Mouse (Mus musculus) kidney, adult 11 months (tissue): ENCODE measurements around the gene Samd4b.

Experiments
- DNase-seq: peaks from one replicate; pipeline ENCODE4 v3.0.0; 2022

Samd4b gene

DNA sequence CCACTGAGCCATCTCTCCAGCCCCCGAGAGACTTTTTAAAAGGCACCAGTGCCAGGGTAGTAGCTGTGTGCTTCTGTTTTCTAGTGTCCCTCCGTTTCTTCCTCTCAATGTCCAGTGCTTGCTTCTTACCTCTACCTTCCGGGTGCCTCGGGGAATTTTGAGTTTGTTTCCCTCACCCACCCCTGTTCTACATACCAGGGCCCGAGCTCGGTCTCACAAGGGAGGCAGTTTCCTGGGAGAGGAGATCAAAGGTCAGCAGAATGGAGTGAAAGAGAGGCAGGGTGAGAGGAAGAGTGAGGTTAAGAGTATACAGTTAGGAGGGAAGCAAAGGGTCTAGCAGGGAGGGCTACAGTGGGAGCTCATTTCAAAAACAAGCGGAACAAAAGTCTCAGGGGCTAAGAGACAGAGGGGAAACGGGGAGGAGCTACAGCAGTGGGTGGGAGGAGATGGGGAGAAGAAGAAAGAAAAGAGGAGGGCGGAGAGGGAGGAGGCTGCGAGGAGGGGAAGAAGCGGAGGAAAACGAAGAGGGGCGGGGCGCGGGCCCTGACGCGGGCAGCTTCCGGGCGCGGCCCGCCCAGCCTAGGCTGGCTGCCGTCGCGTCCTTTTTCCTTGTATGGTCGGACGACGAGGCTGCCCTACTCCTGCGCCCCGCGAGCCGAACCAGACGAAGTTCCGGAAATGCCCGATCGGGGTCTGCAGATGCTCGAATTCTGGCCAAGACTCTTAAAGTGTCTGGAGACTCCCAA lies 222.6 kb downstream of the Samd4b start:
- peak; percentile 92 for DNase-seq

DNA sequence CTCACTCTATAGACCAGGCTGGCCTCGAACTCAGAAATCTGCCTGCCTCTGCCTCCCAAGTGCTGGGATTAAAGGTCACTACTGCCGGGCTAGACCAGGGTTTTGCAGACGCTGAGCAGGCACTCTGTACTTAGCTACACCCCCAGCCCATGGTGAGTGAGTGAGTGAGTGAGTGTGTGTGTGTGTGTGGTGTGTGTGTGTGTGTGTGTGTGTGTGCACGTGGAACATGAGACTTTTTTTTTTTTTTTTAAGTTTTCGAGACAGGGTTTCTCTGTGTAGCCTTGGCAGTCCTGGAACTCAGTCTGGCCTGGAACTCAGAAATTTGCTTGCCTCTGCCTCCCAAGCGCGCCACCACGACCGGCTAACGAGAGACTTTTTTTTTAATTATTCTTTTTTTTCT lies 223.3 kb downstream of the Samd4b start:
- no peak for DNase-seq

GRCm38 (mm10) chr7:28373891-28374495 lies 224.0 kb downstream of the Samd4b start:
- no peak for DNase-seq

DNA sequence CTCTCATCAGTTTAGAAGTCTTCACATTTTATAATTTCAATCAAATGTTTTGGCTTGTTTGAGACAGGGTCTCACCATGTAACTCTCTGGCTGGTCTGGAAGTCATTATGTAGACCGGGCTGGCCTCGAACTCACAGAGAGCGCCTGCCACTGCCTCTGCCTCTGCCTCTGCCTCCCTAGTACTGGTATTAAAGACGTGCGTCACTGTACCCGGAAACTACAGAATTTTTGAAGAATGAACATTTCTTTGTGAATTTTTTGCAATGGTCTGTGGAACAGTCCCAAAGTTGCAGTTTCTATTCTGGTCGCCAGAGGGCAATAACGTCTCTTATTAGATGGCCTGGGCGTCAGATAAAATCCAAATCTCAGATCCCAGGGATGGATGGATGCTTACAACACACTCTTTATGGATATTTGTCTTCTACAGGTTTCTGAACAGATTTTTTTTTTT lies 224.8 kb downstream of the Samd4b start:
- DNase-seq: no peak

DNA sequence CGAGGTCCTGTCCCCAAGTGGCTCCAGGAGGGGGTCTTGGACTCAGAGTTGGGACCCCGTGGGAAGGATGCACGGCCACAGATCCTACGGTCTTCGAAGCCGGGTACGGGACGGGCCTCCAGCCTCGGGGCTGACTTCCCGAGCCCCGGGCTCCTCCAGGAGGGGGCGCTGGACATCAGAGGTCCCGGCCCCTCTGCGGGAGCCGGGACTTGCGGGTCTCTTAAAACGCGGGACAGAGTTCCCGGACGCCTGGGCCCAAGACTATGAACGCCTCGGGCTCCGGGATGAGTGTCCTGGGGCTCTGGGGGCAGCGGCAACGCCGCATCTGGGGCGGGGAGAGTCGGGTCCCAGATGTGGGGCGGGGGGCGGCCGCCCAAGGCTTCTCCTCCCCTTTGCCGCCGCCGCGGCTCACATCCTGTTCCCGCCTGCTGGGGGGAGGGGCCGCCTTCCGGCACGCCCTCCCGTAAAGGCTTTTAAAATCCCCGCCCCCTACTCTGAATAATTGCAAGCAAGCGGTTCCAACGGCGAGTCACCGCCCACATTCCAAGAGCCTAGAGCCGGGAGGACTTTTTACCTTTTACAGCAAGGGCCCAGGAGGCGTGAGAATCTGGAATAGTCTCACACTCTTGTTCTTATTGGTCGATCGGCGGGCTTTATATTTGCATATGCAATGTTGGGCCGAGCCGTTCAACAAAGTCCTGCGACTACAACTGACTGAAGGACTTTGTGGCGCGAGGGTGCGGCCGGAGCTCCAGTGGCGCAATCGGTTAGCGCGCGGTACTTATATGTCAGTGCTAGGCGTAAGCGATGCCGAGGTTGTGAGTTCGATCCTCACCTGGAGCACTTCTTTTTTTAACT lies 225.5 kb downstream of the Samd4b start, which contains the start of gene Plekhg2:
Gene Plekhg2, minus strand, starts transcription at position 349 of the 858 bp plus-strand sequence.
- DNase-seq: peak; percentile 100

- DNase-seq: peak; percentile 60
Measured at GRCm38 (mm10) chr7:28371514-28371989, 226.4 kb downstream of the Samd4b start.

DNA sequence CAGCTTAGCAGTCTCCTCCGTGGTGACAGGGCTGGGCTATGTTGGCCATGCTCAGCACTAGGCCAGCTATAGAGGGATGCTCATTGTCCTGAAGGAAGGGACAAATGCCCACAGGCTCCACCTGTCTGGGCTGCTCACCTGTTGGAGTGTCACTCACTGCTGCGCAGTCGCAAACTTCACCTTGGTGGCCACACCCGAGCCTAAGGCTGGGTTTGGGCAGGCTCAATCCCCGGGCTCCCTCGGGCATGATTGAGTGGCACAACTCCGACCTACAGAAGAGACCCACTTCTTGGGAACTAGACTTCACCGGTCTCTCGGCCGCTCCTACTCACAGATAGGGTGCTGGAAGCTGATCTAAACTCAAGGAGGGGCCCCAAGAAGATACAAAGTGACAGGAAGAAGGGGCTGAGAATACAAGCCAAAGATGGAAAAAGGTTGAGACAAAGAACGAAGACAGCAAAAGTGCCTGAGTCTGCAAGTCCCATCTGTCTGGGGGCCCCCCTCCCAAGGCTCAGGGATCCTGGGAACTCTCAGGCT lies 226.9 kb downstream of the Samd4b start:
- no peak for DNase-seq

DNA sequence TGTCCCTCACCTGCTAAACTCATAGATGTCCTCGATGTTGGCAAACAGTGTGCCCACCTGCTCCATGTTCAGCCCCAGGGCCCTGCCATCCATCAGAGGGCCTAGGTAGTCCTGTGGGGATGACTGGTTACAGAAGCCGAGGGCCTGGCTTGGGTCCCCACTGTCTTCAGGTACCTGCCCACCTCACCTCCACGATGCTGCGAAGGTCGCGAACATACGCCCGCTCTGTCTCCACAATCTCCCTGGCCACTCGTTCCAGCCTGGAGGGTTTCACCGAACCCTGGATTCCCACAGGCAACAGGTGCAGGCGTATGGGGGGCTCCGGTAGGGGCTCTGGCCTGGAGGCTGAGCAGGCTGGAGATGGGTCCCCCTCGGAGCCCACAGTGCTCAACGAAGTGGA lies 227.9 kb downstream of the Samd4b start:
- DNase-seq: no peak

GRCm38 (mm10) chr7:28368276-28368920 lies 229.5 kb downstream of the Samd4b start:
- no peak for DNase-seq

GRCm38 (mm10) chr7:28367663-28368275 lies 230.2 kb downstream of the Samd4b start:
- no peak for DNase-seq

GRCm38 (mm10) chr7:28362441-28363060 lies 235.4 kb downstream of the Samd4b start:
- no peak for DNase-seq

- no peak for DNase-seq
Measured at GRCm38 (mm10) chr7:28361647-28362341, 236.2 kb downstream of the Samd4b start.

GRCm38 (mm10) chr7:28360291-28360690 lies 237.7 kb downstream of the Samd4b start:
- DNase-seq: no peak

DNA sequence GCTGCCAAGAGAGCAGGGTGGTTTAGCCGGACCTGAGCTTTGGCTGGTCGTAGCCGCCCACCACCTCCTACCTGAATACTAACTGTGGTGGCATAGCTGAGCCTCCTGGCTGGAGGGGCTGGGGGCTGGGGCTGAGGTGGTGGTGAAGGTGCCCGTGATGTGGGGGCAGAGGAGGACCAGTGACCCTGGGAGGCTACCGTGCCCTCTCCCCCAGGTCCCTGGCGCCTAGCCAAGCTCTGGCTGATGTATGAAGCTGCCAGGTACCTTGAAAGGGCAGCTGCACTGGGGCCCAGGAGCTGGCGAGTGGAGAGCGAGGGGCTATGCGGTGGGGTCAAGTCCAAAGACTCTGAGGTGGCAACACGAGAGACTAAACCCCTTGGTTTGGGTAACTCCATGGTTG lies 238.1 kb downstream of the Samd4b start:
- no peak for DNase-seq

GRCm38 (mm10) chr7:28358431-28358830 lies 239.5 kb downstream of the Samd4b start:
- no peak for DNase-seq

DNA sequence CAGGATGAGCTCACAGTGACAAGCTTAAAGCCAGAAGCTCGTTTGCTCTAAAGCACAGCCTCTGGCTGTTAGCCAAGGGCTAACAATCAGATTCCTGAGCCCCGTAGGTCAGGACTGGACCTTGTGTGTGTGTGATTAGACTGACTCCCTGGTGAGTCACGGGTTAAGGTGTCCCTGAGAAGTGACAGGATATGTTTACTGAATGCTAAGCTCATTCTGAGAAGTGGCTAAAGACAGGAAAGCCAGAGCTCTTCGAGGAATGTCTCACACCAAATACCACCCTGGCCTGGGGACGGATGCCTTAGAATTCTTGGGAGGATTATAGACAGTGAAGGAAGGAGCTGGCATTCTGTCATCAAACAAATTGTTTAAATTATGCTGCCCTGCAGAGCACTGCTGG lies 240.0 kb downstream of the Samd4b start:
- no peak for DNase-seq

DNA sequence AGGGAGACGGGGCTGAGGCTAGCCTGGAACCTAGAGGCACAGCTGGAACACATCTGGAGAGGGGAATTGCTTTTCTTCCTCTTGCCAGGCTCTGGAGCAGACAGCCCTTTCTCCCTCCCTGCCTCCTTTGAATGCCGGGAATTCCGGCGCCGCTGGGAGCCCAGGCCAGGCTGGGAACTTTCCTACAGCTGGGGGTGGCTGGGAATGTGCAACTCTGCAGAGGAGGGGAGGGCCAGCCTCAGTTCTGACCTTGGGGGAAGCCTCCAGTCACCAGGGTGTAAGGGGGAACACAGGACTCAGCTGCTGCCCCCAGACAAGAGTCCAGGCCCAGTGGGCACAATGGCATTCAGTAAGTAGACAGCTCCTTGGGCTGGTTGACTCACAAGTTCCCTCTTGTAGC lies 241.0 kb downstream of the Samd4b start:
- peak; percentile 68 for DNase-seq

- DNase-seq: no peak
Measured at GRCm38 (mm10) chr7:28355221-28355620, 242.7 kb downstream of the Samd4b start.

DNA sequence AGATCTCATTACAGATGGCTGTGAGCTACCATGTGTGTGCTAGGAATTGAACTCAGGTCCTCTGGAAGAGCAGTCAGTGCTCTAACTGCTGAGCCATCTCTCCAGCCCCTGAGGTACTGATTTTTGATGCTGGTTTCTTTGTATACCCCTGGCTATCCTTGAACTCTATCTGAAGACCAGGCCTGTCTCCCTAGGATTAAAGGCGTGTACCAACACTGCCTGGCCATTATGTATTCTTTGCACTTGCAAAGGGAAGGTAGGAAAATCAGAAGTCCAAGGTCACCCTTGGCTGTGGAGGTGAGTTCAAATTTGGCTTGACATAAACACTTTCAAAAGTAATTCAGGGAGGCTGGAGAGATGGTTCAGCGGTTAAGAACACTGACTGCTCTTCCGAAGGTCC lies 243.3 kb downstream of the Samd4b start:
- no peak for DNase-seq

DNA sequence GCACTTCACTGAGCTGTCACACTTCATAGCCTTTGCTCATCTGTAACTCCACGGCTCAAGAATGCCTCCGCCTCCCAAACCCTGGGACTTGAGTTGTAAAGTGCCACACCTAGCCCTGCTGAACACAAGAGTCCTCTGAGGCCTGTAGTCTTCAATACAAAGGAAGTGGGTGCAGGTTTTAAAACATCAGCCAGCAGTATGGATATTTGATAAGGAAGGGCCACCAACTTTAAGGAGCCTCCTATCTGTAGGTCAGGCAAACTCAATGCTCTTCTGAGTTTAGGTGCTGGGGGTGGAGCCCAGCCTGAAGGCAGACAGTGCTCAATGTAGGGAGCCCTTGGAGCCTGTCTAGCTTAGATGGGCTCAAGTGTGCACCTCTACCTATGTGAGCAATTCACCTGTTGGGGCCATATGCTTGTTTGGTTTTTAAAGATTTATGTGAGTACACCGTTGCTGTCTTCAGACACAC lies 243.8 kb downstream of the Samd4b start:
- DNase-seq: no peak

- no peak for DNase-seq
Measured at GRCm38 (mm10) chr7:28353267-28353666, 244.7 kb downstream of the Samd4b start.
